Mouse (Mus musculus): ENCODE results near the gene Cdca3.
A peak's percentile ranks its signal among the peaks of the same experiment; 100 is the strongest.
"Not testable (repeated sequence)": the region's sequence is repeated elsewhere in the genome, so short reads cannot be mapped to it uniquely, and the experiment has no call there.

Gene Cdca3

DNA sequence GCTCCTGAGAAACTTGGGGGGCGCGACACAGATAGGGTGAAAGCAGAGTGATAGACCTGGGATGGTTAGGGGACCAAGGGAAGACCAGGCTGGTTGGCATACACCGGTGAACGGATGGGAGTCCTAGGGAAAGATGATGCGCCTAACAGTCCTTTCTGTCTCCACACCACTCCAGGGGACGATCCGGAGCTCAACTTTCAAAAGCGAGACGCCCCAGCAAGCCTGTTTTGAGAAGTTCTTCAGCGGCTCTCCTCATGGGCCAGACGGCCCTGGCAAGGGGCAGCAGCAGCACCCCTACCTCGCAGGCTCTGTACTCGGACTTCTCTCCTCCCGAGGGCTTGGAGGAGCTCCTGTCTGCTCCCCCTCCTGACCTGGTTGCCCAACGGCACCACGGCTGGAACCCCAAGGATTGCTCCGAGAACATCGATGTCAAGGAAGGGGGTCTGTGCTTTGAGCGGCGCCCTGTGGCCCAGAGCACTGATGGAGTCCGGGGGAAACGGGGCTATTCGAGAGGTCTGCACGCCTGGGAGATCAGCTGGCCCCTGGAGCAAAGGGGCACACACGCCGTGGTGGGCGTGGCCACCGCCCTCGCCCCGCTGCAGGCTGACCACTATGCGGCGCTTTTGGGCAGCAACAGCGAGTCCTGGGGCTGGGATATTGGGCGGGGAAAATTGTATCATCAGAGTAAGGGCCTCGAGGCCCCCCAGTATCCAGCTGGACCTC is 20.1 kb upstream of the Cdca3 start:
- no peak for DNase-seq (ENCODE audit: low spot score in 2 of 2)

DNA sequence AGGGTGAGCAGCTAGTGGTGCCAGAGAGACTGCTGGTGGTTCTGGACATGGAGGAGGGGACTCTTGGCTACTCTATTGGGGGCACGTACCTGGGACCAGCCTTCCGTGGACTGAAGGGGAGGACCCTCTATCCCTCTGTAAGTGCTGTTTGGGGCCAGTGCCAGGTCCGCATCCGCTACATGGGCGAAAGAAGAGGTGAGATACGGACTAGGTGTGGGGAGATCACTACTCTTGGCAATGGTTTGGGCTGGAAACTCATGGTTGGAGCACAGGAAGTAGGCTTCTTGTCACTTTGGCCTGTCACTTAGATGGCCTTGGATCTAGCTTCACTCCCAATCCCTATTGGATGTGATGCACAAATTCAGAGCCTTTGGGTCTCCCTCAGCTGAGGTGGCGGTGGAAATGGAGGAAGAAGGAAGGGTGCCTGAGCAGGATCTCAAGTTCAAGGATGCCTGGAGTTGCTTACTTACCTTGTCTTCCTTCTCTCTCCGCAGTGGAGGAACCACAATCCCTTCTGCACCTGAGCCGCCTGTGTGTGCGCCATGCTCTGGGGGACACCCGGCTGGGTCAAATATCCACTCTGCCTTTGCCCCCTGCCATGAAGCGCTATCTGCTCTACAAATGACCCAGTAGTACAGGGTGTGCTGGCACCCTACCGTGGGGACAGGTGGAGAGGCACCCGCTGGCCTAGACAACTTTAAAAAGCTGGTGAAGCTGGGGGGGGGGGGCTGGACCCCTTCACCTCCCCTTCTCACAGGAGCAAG is 19.4 kb upstream of the Cdca3 start:
- no peak for DNase-seq (ENCODE audit: low spot score in 2 of 2)

DNA sequence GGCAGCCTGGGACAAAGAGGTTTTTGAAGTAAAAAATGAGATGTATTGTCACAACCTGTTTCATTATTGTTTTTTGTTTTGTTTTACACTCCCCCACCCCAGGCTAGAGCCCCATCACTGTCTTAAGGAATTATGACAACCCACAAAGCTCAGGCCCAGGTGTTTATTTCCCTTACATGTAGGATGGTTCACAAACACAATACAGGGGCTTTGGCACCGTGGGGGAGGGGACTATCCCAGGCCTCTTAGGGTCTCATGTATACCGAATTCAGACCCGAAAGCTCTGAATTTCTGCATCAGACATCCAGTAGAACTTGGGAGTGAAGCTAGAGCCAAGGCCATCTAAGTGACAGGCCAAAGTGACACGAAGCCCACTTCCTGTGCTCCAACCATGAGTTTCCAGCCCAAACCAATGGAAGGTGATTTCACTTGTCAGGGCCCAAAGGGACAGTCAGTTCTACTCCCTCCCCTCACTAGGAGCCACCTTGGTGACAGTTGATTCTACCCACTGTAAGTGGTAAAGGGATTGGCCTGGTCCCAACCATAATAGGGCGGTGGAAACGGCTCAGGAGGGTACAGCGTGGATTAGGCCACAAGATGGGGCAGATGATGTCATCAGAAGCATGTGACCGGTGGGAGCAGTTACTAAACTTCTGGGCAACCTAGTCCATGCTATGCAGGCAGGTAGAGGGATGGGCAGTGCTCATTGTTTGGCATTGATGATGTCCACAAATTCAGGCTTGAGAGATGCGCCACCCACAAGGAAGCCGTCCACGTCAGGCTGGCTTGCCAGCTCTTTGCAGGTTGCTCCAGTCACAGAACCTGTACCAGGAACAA is 18.6 kb upstream of the Cdca3 start:
- not testable (repeated sequence) for DNase-seq (ENCODE audit: low spot score in 2 of 2)

DNA sequence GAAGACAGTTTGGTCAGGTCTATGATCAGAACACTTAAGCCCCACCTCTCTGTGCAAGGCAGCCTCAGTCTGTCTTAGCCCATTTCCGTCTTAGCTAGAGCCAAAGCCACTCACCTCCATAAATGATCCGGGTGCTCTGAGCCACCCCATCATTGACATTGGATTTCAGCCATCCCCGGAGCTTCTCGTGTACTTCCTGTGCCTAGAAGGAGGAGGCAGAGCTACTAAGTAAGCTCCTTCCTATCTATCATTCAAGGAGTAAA is 18.0 kb upstream of the Cdca3 start:
- no peak for DNase-seq (ENCODE audit: low spot score in 2 of 2)

DNA sequence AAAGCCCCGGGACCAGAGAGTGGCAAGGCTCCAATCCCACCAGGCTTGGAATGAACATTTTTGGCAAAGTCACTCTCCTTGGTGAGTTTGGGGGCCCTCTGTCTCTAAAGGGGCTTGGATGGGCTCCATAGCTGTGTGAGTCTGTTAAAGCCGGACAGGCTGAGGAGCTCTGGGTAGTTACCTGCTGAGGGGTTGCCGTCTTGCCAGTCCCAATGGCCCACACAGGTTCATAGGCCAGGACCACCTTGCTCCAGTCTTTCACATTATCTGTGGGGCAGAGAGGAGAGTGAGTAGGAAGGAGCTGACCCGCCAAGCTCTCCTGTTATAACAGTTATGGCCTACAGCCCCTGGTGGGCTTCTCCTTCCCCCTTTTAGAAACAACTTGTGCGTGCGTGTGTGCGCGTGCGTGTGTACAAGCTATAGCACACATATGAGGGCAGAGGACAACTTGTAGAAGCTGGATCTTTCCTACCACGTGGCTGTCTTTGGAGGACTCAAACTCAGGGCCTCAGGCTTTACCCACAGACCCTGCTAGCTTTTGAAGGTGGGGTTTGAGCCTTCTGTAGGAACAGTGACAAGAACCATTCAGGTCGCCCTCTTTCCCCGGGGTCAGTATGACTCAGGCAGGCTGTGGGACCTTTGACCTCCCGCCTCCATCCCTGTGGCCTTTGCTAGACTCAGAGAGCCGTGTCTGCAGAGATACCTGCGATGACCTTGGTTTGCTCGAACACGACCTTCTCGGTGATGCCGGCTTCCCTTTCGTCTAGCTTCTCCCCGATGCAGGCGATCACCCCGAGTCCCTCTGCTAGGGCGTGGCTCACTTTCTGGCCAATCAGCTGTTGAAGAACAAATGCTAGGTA is 17.4 kb upstream of the Cdca3 start:
- no peak for DNase-seq (ENCODE audit: low spot score in 2 of 2)

GRCm38 (mm10) chr6:124812848-124813247 is 16.5 kb upstream of the Cdca3 start:
- no peak for DNase-seq (ENCODE audit: low spot score in 2 of 2)

DNA sequence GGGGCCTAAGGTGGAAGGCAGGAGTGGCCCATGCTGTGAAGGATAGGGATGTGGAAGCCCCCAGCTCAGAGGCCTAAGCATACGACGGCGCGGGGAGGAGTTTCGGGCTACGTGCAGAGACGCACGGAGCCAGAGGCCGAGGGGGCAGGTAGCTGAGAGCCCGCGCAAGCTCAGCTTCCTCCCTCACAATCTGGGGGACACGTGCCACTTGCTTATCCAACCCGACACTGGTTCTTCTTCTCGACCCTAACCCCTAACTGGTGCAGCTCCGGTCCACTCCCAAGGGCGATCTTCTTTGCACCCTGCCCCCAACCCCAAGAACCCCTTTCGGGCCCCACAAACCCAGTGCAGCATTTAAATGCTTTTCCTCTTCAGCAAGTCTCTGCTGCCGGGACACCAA is 15.9 kb upstream of the Cdca3 start:
- DNase-seq (ENCODE audit: low spot score in 2 of 2), result peak; percentile 68 to 73

DNA sequence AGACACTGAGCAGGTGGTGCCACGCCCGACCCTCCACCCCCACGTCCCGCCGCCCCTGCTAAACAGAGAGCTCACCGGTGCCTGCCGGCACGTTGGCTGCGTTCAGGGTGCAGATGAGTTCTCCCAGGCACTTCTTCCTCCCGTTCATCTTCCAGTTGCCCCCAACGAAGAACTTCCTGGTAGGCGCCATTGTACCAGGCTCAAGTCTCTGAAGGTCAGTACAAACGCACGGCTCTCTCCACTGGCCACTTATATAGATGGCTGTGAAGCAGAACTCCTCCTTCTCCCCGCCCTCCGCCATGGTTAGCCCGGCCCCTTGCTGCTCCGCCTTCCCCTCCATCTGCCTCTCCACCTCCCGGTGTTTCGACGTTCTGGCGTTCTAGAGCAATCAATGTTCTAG is 15.4 kb upstream of the Cdca3 start, which contains the start of gene Tpi1:
Gene Tpi1, minus strand, starts transcription at position 364 of the 400 bp plus-strand sequence.
- DNase-seq (ENCODE audit: low spot score in 2 of 2), result peak; percentile 80 to 86

GRCm38 (mm10) chr6:124814448-124814847 is 14.9 kb upstream of the Cdca3 start:
- no peak for DNase-seq (ENCODE audit: low spot score in 2 of 2)

GRCm38 (mm10) chr6:124814858-124815774 is 14.2 kb upstream of the Cdca3 start:
- no peak for DNase-seq (ENCODE audit: low spot score in 2 of 2)

DNA sequence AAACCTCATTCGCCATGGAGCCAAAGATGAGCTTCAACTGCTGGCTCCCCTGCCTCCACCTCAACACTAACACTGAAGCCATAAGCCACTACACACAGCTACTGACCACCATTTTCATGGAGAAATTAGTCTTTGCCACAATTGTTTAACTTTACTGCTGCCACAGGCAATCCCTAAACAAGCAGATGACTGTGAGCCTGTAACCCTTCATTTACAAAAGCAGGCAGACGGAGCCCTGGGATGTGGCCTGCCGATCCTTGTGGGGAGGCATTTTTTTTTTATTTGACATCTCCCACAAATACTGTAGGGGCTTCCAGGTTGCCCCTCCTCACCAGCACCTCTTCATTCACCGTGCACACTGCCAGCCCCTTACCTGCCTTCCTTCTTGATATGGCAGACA is 12.7 kb upstream of the Cdca3 start:
- no peak for DNase-seq (ENCODE audit: low spot score in 2 of 2)

GRCm38 (mm10) chr6:124817125-124817524 is 12.2 kb upstream of the Cdca3 start:
- DNase-seq (ENCODE audit: low spot score in 2 of 2), result no peak

GRCm38 (mm10) chr6:124817563-124817962 is 11.8 kb upstream of the Cdca3 start:
- DNase-seq (ENCODE audit: low spot score in 2 of 2), result no peak

DNA sequence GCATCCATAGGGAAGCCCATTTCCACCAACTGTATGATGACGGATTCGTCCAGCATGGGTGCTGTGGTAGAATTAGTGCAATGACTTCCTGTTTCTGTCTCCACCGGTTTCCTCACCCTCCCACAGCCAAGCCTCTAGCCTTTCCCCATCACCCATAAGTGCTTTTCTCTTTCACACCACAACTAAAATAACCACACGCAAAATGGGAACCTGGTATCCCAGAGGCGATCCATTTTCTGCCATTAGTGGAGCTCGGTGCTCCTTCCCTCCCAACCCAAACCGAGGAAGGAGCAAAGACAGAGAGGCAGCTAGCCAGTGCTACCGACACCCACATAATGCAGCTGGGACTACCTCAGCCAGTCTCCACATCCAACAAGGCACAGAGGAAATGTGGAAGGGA is 11.4 kb upstream of the Cdca3 start:
- no peak for DNase-seq (ENCODE audit: low spot score in 2 of 2)

GRCm38 (mm10) chr6:124820891-124821290 is 8.5 kb upstream of the Cdca3 start:
- no peak for DNase-seq (ENCODE audit: low spot score in 2 of 2)

DNA sequence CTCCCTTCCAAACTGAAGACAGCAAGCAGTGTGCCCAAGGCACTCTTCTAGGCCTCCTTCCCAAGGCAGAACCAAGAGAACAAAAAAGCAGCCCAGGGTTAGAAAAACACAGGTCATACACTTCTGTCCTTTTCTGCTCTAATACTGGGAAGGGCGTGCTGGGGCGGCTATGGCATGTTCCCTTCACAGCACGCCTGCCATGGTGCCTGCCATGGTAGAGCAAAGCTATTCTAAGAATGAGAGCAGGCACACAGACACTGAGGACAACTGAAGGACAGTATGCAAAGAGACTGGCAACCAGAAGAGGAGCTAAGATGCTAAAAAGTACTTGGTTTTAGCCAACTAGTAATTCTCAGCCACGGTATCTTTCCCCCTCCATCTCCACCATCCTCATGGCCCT is 7.3 kb upstream of the Cdca3 start:
- no peak for DNase-seq (ENCODE audit: low spot score in 2 of 2)

- DNase-seq (ENCODE audit: low spot score in 2 of 2), result no peak
Measured at GRCm38 (mm10) chr6:124828101-124828592, 1.2 kb upstream of the Cdca3 start.

- peak; percentile 91 to 95 for DNase-seq (ENCODE audit: low spot score in 2 of 2)
Measured at GRCm38 (mm10) chr6:124829799-124830700, 703 bp downstream of the Cdca3 start.

GRCm38 (mm10) chr6:124831199-124831598 is 1.9 kb downstream of the Cdca3 start:
- not testable (repeated sequence) for DNase-seq (ENCODE audit: low spot score in 2 of 2)
